Mouse (Mus musculus): ENCODE results near the gene Flot2. TPM values are rescaled to one million over a fixed set of nuclear protein-coding genes. Genes with fewer than 3 reads are reported as not detected.
A peak's percentile ranks its signal among the peaks of the same experiment; 100 is the strongest.
"Not testable (repeated sequence)": the region's sequence is repeated elsewhere in the genome, so short reads cannot be mapped to it uniquely, and the experiment has no call there.

The Flot2 gene
- polyA plus RNA-seq, 2 experiments = 49.1 to 68.5 TPM

DNA sequence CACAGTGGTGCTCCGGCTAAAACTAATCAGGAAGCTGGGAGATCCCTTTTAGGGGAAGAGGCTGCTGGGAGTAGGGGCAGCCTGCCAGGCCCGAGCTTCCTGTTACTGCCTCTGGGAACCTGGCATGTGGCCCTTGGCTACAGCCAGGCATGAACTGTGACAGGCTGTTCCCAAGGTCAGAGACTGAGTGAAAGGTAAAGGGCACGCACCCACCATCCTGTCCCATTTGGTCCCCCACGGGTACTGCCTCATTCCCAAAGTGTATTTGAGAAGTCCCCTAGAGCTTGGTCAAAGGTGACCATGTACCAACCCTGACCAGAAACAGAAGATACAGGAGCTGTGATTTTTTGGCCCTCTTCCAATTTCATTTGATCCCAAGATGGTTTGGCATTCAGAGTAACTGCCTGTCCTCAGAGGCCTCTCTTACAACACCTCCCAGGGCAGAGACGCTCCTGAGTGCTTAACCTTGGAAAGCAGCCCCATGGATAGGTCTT is 7.1 kb downstream of the Flot2 start:
- Histone ChIP-seq H3K27me3 (ENCODE audit: control insufficient read depth, insufficient read depth, low read length) (no peaks in the 10 kb centered on the region), H3K9ac (ENCODE audit: low read depth, low read length, severe bottlenecking) (no peak overlapping the region), H3K36me3 (ENCODE audit: control insufficient read depth, insufficient read depth, low read length) (peaks cover 7% of the 10 kb centered on the region), H3K27ac (replicated peaks; ENCODE audit: low read depth, low read length) (no peak overlapping the region), H3K4me1 (ENCODE audit: control insufficient read depth, insufficient read depth, low read length) (0 out of 2 replicates have a peak, but pooled peaks cover 2% of the 10 kb centered on the region), H3K4me3 (replicated peaks; ENCODE audit: low read length) (no peak overlapping the region), H3K4me2 (replicated peaks; ENCODE audit: low read depth, low read length, severe bottlenecking) (no peak overlapping the region), H3K9me3 (ENCODE audit: control insufficient read depth, low read length) (no peaks in the 10 kb centered on the region)
- TF ChIP-seq POLR2A (IDR thresholded peaks at IDR 0.05; ENCODE audit: borderline replicate concordance, extremely low read depth, insufficient read depth, insufficient read length) = no peak
- 67% methylated on average over 5 of the region's 5 CpGs for WGBS
- DNase-seq (ENCODE audit: low spot score) (no peak), ATAC-seq (ENCODE audit: low FRiP score, low read depth) (no peak)

DNA sequence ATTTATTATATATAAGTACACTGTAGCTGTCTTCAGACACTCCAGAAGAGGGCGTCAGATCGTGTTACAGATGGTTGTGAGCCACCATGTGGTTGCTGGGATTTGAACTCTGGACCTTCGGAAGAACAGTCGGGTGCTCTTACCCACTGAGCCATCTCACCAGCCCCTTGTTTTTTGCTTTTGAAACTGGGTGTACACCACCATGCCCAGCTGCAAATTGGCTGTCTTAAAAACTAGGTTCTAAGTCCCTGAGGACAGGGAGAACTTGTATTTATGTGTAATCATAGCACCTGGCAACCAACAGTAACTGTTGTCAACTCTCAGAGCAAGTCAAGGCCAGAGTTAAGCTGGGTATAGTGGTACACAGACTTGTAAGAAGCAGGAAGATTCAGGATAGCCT is 10.9 kb downstream of the Flot2 start:
- not testable (repeated sequence) for ATAC-seq (ENCODE audit: low FRiP score, low read depth); H3K27ac ChIP-seq (replicated peaks; ENCODE audit: low read depth, low read length); H3K4me3 ChIP-seq (replicated peaks; ENCODE audit: low read length); H3K9me3 ChIP-seq (ENCODE audit: control insufficient read depth, low read length); DNase-seq (ENCODE audit: low spot score); H3K4me2 ChIP-seq (replicated peaks; ENCODE audit: low read depth, low read length, severe bottlenecking); H3K27me3 ChIP-seq (ENCODE audit: control insufficient read depth, insufficient read depth, low read length); H3K4me1 ChIP-seq (ENCODE audit: control insufficient read depth, insufficient read depth, low read length); H3K9ac ChIP-seq (ENCODE audit: low read depth, low read length, severe bottlenecking)
- peaks cover 20% of the 10 kb centered on the region for H3K36me3 ChIP-seq (ENCODE audit: control insufficient read depth, insufficient read depth, low read length)
- whole genome bisulfite sequencing = 96% methylated on average over 2 of the region's 4 CpGs

DNA sequence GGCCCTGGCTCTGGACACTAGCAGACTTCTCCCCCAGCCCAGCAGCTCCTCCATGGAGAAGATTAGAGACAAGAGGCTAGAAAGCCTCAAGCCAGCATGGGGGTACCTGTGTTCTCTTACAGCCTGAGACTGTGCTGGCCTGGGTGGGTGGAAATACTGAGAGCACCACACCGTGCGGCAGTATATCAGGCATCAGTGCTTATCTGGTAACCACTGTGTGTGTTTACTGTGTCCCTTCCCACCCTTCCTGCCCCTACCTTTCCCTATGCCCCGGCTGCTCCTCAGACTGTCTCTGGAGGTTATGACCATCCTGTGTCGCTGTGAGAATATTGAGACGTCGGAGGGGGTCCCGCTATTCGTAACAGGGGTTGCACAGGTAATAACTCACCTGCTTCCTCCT is 15.3 kb downstream of the Flot2 start:
- DNase-seq (ENCODE audit: low spot score) (no peak), ATAC-seq (ENCODE audit: low FRiP score, low read depth) (no peak)
- Histone ChIP-seq H3K4me1 (ENCODE audit: control insufficient read depth, insufficient read depth, low read length) (no peaks in the 10 kb centered on the region), H3K4me2 (replicated peaks; ENCODE audit: low read depth, low read length, severe bottlenecking) (no peak overlapping the region), H3K4me3 (replicated peaks; ENCODE audit: low read length) (no peak overlapping the region), H3K27ac (replicated peaks; ENCODE audit: low read depth, low read length) (no peak overlapping the region), H3K36me3 (ENCODE audit: control insufficient read depth, insufficient read depth, low read length) (peaks cover 57% of the 10 kb centered on the region), H3K27me3 (ENCODE audit: control insufficient read depth, insufficient read depth, low read length) (no peaks in the 10 kb centered on the region), H3K9me3 (ENCODE audit: control insufficient read depth, low read length) (no peaks in the 10 kb centered on the region), H3K9ac (ENCODE audit: low read depth, low read length, severe bottlenecking) (no peak overlapping the region)
- TF ChIP-seq POLR2A (IDR thresholded peaks at IDR 0.05; ENCODE audit: borderline replicate concordance, extremely low read depth, insufficient read depth, insufficient read length) = no peak
- 91% methylated on average over 8 of the region's 8 CpGs for WGBS

DNA sequence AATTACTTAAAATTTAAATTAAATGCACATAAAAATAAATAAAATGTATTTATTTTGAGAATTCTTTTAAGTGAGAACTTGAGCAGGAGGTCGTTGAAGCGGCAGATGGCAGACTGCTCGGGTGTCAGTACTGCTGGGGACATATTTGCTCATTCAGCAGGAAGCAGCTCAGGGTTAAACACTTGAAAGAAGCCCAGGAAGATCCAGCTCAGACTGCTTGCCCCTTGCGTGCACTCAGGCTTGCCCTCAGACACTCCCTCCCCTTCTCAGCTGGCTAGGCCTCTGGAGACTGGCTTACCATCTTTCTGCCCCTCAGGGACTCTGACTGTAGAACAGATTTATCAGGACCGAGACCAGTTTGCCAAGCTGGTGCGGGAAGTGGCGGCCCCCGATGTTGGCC is 19.2 kb downstream of the Flot2 start:
- no peak for ATAC-seq (ENCODE audit: low FRiP score, low read depth)
- WGBS = 85% methylated on average over 8 of the region's 8 CpGs

DNA sequence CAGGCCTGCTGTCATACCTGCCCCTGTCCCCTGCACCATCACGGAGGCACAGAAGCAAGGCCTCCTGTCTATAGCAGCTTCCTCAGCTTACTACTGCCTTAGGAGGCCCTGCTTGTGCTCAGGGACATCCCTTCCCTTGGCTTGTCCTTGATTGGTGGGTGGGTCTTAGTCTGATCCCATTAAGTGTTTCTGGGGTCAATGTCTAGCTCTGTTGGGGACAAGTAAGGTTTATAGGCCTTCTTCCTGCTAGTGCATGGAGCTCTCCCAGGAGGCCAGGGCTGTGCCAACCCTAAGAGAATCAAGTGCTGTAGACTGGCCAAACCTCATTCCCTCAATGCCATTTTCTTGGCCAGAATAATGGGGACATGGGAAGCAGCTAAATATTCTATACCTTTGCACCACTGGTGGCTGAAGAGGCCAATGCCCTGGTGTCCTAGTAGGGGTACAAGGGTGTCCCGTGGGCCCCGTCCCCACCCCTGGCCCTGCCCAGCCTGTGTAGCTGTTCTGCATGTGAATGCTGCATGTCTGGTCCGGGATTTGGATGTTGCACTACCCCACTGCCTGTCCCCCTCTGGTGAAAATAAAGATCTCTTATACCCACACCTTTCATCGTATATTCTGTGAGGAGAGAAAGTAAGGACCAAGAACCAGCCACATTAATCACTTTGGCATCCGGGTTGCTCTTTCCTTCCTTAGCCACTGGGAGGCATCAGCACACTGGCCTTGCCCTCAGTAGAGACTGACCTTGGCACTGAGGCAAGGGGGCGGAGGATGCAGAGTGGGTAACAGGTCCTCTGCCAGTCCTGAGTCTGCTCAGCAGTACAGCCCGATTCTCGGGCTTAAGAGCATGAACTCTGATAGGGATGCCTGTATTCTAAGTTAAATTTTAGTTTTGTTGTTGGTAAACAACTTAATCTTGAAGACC is 22.4 kb downstream of the Flot2 start:
- H3K4me2 ChIP-seq (replicated peaks; ENCODE audit: low read depth, low read length, severe bottlenecking) = no peak overlapping the region
- H3K36me3 ChIP-seq (ENCODE audit: control insufficient read depth, insufficient read depth, low read length) = peaks cover 44% of the 10 kb centered on the region
- H3K9me3 ChIP-seq (ENCODE audit: control insufficient read depth, low read length) = no peaks in the 10 kb centered on the region
- TF ChIP-seq POLR2A (IDR thresholded peaks at IDR 0.05; ENCODE audit: borderline replicate concordance, extremely low read depth, insufficient read depth, insufficient read length) = no peak
- H3K4me3 ChIP-seq (replicated peaks; ENCODE audit: low read length) = no peak overlapping the region
- peak; percentile 66 for DNase-seq (ENCODE audit: low spot score)
- peak; percentile 53 for ATAC-seq (ENCODE audit: low FRiP score, low read depth)
- H3K4me1 ChIP-seq (ENCODE audit: control insufficient read depth, insufficient read depth, low read length) = peaks cover 5% of the 10 kb centered on the region; the same call in 1 of the 2 replicates
- WGBS = 54% methylated on average over 9 of the region's 9 CpGs
- no peak overlapping the region for H3K27ac ChIP-seq (replicated peaks; ENCODE audit: low read depth, low read length)
- no peaks in the 10 kb centered on the region for H3K27me3 ChIP-seq (ENCODE audit: control insufficient read depth, insufficient read depth, low read length)
- H3K9ac ChIP-seq (ENCODE audit: low read depth, low read length, severe bottlenecking) = no peak overlapping the region

More for the DNA sequence above, 19.2 kb downstream of the Flot2 start:
- Histone ChIP-seq H3K36me3 (ENCODE audit: control insufficient read depth, insufficient read depth, low read length) (peaks cover 63% of the 10 kb centered on the region), H3K9me3 (ENCODE audit: control insufficient read depth, low read length) (no peaks in the 10 kb centered on the region), H3K4me2 (replicated peaks; ENCODE audit: low read depth, low read length, severe bottlenecking) (no peak overlapping the region), H3K27ac (replicated peaks; ENCODE audit: low read depth, low read length) (no peak overlapping the region), H3K27me3 (ENCODE audit: control insufficient read depth, insufficient read depth, low read length) (no peaks in the 10 kb centered on the region), H3K4me1 (ENCODE audit: control insufficient read depth, insufficient read depth, low read length) (peaks cover 3% of the 10 kb centered on the region; the same call in 1 of the 2 replicates), H3K4me3 (replicated peaks; ENCODE audit: low read length) (no peak overlapping the region), H3K9ac (ENCODE audit: low read depth, low read length, severe bottlenecking) (no peak overlapping the region)
- DNase-seq (ENCODE audit: low spot score) = no peak
- TF ChIP-seq POLR2A (IDR thresholded peaks at IDR 0.05; ENCODE audit: borderline replicate concordance, extremely low read depth, insufficient read depth, insufficient read length) = no peak

Measured in limb, embryonic 14.5 days (tissue).